Mouse (Mus musculus): ENCODE results near the gene Eif3l.
"Not testable (repeated sequence)": the region's sequence is repeated elsewhere in the genome, so short reads cannot be mapped to it uniquely, and the experiment has no call there.

Eif3l gene

DNA sequence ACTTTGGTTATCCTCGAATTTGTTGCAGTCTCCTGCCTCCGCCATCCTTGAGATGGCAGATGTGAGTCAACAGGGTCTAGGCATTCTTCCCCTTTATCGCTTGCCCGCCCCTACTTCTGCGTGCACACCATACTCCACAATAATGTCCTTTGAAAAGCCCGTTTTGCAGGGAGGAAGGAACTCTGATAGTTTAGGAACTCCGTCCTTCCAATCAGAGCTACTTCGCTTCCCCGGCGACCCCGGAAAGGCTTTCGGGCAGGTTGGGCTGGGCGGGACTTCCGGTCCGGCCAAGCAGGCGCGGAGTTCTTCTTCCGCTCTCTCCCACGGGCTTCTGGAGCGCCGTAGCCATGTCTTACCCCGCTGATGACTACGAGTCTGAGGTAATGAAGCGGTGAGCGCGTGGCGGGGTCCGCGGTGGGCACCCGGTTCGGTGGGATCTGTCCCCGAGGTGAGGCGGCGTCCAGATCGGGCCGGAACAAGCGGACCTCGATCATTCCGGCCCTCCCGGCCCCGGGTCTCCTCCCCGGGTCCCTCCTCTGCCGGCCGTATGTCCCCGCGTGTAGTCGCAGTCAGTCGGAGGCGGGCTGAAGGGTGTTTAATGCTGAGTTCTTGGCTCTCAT, at the start of gene Eif3l:
Eif3l (plus strand) TSS at position 267 of the 620 bp plus-strand sequence.
- peak; percentile 73 to 79 for DNase-seq (ENCODE audit: low spot score in 2 of 2)

DNA sequence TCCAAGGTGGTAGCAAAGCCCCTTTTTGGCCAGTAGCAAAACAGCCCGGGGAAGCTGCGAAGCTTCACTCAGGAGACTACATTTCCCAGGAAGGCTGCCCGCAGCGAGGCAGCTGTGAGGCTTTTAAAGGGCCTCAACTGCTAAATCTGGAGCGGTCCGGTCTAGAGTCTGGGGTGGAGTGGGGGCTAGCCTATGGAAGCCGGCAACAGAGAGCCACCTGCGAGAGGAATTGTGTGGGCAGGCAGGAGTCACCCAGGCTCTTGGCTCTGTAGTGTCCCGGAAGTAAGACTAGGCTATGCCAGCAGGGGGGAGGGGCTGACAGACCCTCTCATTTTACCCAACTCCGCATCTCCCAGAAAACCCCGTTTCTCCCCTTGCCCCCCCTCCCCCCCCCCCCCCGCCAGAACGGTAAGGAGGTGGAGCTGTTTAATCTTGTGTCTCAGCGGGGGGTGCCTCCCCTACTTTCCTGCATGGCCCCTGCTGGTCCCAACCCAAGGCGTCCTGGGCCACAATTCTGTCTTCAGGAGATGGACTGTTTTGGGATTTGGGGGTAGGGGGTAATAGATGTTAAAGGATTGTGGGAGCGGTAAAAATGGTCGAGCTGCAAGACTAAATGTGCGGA, 49.2 kb upstream of the Eif3l start:
- no peak for DNase-seq (ENCODE audit: low spot score in 2 of 2)

DNA sequence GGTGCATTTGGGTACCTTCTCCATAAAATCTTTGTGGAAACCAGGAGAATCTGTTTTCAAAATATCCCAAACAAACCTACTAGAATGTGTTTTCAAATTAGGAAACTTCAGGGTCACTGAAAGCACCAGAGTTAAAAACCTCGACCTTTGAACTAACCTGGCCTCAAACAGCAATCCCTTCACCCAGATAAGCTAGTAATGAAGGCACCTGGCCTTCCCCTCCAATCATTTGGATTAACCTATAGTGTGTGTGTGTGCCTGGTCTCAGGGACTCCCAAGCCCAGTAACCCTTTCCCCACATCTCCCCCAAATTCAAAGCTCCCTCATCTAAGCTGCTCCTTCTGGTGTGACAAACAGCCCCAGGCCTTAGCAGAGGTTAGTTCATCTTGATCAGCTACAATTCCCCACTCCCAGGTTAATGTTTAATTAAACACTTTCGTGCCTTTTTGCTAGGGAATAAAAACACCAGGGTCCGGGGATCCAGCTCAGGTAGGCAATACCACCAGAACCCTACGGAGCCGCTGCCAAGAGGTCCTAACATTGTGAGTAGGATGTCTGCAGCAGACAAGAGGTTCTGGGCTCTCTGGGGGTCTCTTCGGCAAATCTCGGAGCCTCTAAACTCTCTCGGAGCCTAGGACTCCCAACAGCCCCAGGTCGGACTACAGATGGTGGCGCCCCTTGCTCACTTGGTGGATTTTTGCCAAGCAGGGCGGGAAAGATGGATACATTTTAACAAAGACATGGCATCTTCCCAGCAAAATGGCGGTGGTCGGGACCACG, 48.3 kb upstream of the Eif3l start:
- no peak for DNase-seq (ENCODE audit: low spot score in 2 of 2)

DNA sequence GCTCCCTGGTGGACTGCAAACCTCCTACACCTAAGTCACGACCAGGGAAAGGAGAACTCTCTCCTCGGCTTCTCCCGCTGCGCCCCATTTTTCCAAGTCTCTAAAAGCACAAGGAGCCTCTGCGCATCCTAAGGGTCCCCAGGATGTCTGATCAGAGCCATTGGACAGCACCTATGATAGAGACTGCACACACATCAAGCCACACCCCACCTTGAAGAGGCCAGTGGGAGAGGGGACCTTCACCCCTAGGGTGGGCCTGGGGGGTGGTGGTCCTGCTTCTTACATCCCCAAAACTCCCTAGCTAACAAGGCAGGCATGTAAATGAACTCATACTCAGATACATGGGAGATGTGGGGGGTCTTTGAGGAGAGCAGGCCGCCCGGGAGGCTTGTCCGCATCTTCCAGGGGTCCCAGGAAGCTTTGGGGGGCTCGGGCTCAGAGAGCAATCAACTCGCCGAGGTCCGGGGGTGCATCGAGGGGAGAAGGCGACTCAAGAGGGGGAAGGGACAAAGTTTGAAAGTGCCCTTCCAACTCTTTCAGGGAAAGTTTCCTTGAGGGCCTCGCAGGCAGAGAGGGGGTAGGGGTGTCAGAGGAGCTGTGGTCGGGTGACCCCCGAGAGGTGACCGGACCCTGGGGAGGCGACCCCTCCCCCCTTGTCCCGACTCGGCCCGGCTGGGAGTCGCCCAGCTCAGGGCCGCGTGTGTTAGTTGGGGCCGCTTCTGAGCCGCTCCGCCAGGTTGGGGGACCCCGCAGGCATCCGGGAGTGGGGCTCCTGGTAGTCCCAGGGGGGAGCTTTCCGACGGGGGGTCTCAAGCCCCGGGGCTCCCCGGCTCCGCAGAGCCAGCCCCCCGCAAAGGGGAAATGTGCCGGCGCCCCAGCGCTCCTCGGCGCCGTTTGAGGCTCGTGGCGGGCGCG, 47.4 kb upstream of the Eif3l start:
- no peak for DNase-seq (ENCODE audit: low spot score in 2 of 2)

DNA sequence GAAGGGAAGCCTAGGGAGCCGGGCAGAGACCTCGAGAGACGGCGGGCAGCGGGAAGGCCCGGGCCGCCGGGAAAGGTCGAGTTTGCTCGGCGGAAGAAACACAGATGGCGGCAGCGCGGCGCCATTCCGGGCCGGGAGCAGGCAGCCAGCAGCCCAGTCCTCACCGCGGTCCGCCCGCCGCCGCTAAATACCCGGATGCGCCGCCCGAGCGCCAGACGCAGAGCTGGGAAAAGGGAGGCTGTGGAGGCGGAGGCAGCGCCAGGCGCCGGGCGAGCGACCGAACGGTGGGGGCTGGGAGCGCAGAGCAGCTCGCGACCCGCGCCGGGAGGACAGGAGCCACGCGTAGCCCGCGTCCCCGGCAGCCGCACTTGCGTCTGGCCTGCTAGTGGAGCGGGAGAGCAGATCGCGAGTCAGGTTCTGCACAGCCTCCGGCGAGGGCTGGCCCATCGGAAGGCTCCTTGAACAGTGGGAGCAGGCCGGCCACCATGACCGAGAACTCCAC, 46.7 kb upstream of the Eif3l start, which contains the start of gene H1f0:
H1f0 (plus strand) TSS at position 214 of the 502 bp plus-strand sequence.
- peak; percentile 84 to 90 for DNase-seq (ENCODE audit: low spot score in 2 of 2)

DNA sequence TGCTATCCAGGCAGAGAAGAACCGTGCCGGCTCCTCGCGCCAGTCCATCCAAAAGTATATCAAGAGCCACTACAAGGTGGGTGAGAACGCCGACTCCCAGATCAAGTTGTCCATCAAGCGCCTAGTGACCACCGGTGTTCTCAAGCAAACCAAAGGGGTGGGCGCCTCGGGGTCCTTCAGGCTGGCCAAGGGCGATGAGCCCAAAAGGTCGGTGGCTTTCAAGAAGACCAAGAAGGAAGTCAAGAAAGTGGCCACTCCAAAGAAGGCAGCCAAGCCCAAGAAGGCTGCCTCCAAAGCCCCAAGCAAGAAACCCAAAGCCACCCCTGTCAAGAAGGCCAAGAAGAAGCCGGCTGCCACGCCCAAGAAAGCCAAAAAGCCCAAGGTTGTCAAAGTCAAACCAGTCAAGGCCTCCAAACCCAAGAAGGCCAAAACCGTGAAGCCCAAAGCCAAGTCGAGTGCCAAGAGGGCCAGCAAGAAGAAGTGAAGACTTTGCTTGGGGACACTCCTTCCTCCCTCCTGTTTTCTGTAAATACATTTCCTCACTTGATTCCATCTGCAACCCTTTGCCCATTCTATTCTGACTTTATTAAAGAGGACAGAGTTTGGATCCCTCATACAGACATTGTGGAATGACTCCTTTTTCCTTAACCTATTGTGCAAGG, 46.0 kb upstream of the Eif3l start:
- no peak for DNase-seq (ENCODE audit: low spot score in 2 of 2)

DNA sequence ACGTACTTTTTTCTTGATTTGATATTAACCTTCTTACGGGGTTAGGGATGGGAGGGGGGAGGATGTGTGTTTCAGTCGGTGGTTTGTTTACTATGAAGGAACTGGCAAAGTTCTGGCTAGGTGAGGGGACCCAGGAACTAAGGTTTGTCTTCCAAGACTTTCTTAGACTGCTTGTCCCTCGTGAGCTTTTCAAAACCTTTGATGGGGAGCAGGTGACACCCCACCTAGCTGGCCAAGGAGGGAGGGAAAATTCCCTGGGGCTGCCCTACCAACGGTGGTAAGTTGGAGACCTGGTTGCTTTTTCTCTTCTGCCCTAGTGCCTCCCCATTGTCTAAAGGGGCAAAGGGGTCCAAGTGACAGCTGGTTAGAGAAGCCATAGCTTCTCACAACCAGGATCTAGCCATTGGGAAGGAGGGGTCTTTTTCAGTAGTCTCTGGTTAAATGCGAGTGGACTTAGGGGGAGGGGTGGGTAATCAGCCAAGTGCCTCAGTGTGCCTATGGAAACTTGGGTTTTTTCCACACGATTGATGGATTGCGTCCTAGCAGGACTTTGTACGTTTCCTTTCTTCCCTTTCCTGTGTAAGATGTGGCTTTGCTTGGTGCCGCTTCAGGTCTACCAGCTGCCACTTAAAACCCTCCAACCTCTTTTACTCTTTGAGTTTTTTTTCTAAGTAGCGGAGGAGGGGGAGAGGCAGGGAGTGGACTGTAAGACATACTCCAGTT, 45.3 kb upstream of the Eif3l start:
- no peak for DNase-seq (ENCODE audit: low spot score in 2 of 2)

DNA sequence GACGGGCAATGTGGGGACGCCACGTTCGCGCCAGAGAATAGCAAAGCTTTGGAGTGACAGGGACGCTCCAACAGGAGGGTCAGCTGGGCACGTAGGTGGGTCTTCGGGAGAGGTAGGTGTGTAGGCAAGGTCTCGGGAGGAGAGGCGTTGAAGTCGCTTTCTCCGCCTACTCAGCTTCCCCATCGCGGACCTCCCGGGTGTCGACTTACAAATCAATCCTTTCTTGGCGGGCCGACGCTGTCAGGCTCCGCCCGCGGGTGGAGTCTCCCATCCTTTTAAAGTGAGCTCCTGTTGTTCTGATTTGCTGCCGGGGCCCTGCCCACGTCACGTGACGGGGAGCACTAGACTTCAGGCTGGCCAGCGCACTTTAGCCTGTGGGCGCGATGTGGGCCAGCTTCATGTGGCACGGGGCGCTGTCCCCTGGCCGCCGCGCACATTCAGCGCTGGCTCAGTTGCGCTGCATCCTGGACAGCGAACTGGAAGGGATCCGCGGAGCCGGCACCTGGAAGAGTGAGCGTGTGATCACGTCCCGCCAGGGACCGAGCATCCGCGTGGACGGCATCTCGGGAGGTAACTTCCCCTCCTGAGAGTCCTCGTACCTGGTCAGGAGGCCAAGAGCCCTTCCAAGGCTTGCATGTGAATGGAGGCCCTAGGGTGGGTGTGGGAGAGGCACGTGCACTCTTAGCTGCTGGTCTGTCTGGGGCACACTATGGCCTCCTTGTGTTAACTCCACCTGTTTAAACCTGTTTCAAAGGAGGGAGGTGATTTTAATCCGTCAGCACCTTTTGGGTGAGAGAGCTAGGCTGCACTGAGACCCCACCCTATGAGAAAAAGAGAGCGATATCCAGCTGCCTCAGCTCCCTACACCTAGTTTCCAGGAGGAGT, 44.2 kb upstream of the Eif3l start:
- peak; percentile 76 to 77 for DNase-seq (ENCODE audit: low spot score in 2 of 2)

DNA sequence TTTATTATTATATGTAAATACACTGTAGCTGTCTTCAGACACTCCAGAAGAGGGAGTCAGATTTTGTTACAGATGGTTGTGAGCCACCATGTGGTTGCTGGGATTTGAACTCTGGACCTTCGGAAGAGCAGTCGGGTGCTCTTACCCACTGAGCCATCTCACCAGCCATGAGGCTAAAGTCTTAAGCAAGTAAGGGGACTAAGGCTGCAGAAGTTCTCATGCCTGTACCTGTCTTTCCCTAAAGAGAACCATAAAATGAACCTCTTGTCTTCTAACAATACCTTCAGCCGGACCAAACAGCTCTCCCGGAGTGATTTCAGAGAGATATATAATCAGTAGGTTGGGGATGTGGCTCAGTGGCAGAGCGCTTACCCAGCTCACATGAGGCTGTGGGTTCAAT, 43.1 kb upstream of the Eif3l start:
- DNase-seq (ENCODE audit: low spot score in 2 of 2) = not testable (repeated sequence)

DNA sequence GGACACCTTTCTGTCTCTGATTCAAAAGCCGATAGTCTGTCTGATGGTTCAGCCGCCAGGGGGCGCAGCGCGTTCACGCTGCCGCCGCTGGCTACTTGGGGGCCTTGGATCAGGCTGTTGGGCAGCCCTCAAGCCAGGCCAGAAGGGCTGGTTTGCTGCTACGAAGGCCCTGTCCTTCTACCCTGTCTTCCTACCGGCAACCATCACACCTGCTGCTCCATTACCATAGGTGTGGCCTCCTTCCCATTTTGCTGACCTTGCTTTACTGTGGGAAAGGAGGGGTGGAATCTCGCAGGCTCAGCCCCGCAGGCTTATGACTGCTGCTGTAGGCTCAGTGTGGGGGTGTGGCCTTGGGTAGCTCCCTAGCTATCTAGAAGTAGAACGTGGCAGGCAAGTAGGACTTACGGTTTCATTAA, 37.1 kb upstream of the Eif3l start:
- DNase-seq (ENCODE audit: low spot score in 2 of 2) = peak in 1 of 2 experiments; percentile 47

DNA sequence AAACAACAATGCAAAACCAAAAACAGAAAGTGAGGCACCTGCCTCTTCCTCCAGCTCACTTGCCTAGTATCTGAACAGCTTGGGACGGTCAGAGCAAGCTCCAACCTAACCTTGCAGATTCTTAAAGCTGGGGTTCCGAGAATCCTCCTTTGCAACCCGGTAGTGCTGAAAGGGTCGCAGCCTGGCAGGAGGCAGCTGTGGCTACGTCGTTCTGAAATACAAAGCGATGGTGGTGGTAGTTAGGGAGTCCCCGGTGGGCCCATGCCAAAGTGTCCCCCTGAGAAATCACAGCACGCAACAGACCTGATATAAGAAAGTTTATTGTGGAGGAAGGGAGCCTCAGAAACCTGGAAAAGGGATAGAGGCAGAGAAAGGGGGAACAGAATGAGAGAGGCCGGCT, 36.6 kb upstream of the Eif3l start:
- no peak for DNase-seq (ENCODE audit: low spot score in 2 of 2)

DNA sequence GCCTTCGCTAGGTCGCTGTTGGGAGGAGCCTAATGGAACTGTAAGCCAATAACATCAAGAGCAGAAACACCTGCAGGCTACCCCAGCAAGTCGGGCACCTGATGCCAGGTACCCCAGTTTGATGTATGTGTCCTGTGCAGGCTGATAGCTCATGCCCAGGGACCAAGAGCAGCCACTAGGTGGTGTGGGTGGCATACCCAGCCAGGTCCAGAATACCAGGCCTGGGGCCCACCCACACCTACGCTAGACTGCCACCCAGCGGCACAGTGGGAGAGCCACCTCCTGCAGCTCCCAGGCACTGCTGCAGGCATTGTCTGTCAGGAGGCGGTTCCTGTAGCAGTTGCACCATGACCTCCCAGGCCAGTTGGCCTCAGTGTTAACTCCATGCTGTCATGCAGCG, 36.1 kb upstream of the Eif3l start:
- DNase-seq (ENCODE audit: low spot score in 2 of 2) = no peak

DNA sequence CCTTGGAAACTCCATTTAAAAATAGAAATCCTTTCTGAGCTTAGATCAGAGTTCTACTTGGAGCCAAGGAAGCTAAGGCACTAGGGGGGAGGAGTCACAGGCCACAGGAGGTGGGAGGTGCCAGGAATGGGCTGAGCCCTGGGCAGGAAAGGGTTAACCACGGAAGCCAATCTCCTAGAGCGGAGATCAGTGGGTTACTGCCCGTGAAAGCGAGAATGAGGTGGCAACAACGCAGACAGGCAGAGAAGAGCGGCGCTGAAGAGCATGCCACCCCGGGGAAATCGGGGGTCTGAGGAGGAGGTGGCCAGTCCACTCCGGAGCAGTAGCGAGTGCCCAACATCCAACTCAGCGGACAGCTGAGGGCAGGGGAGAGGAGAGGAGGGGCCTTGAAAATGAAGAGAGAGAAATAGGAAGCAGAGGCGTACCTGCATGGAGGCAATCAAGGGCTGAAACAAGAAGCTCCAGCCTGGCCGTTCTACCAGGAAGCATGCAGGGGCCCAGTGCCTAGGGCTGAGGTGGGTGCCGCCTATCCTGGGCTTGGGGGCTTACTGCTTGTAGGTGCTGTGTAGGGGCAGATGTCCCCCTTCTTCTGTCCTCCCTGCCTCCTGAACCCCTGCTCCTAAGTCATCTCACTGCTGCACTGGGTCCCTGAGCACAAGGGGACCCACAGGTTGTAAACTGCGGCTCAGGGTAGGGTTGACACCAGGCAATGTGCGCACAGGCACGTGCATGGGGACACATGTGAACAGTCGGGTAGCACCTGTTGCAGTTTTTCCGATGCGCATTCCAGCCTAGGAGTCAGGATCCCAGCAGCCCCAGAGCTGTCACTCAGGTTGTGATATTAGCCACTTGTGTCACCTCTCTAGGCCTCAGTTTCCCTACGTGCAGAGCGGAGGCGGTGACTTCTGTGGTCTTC, 34.2 kb upstream of the Eif3l start:
- no peak for DNase-seq (ENCODE audit: low spot score in 2 of 2)

DNA sequence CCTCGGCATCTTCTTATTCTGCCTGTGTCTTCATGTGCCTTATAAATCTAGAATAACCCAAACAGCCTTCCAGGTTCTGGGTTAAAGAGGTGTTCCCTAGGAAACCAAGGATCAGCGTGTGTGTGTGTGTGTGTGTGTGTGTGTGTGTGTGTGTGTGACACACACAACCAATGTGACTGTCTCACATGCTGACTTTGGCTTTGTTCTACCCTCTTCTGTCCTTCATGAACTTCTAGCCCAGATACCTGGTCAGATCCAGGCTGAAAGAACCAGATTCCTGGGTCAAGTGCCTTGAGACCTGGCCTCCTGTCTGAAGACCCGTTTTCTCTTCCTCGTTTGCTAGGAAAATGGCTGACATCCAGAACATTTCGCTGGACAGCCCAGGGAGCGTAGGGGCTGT, 33.4 kb upstream of the Eif3l start, which contains the start of gene Galr3:
Galr3 (plus strand) TSS at position 301 of the 400 bp plus-strand sequence.
- DNase-seq (ENCODE audit: low spot score in 2 of 2) = no peak

DNA sequence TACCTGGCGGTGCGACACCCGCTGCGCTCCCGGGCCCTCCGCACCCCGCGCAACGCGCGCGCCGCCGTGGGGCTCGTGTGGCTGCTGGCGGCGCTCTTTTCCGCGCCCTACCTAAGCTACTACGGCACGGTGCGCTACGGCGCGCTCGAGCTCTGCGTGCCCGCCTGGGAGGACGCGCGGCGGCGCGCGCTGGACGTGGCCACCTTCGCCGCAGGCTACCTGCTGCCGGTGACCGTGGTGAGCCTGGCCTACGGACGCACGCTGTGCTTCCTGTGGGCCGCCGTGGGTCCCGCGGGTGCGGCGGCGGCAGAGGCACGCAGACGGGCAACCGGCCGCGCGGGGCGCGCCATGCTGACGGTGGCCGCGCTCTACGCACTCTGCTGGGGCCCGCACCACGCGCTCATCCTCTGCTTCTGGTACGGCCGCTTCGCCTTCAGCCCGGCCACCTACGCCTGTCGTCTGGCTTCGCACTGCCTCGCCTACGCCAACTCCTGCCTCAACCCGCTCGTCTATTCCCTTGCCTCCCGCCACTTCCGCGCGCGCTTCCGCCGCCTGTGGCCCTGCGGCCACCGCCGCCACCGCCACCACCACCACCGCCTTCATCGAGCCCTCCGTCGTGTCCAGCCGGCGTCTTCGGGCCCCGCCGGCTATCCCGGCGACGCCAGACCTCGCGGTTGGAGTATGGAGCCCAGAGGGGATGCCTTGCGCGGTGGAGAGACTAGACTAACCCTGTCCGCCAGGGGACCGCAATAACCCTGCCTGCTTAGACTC, 32.1 kb upstream of the Eif3l start:
- no peak for DNase-seq (ENCODE audit: low spot score in 2 of 2)

DNA sequence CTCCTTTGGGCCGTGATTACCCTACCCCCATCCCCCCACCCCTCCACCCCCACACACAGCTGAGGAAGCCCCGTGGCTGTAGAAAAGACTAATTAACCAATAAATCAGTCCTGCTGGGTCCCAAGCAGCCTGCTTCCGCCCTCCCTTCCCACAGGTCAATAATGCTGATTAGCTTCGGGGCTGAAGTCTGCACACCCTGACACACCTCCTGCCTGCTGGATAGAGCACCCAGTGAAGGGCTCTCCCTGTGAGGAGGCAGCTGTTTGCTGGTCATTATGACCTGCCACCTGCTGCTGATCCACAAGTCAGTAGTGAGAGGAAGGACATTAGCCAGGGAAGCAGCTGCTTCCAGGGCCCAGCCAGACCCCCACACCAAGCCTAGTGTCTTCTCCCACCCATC, 30.1 kb upstream of the Eif3l start:
- no peak for DNase-seq (ENCODE audit: low spot score in 2 of 2)

DNA sequence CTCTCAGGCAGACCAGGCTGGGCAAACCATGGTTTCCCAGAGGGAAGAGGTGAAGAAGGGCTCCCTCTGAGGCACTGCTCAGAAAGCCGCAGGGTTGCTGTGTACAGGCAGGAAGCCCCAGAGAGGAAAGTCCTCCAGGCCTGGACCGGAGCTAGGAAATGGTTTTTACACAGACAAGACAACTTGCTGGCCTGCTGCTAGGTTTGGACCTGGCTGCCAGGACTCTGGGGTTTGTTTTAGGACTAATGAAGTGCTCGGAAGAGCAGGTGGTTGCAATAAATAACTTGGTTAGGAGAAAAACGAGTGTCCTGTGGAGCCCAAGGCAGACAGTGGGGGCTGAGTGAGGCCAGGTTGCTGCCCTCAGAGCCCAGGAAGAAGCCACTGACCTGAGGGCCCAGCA, 26.8 kb upstream of the Eif3l start:
- no peak for DNase-seq (ENCODE audit: low spot score in 2 of 2)

All from frontal cortex, postnatal 14 days (tissue).